Mouse (Mus musculus) cerebellum, adult 2 months (tissue): ENCODE data around the gene Slc25a40.

Source experiments
- CTCF ChIP-seq: fragments of 200-500 bp; IDR thresholded peaks from 2 replicates; pipeline ENCODE4 v1.5.1; 2011; ENCODE audit warnings: low read depth, mild to moderate bottlenecking, control low read depth, low read length, moderate library complexity, borderline replicate concordance; ENCODE audit not compliant: insufficient read depth
- POLR2A ChIP-seq: fragments of 200-500 bp; IDR thresholded peaks from 2 replicates; pipeline ENCODE4 v1.6.1; 2011; ENCODE audit warnings: low read length, control low read depth, borderline replicate concordance; ENCODE audit not compliant: insufficient read depth

- no peak for TF ChIP-seq CTCF
- no peak for TF ChIP-seq POLR2A
Measured at GRCm38 (mm10) chr5:8373415-8373814, 49.2 kb upstream of the Slc25a40 start.
